Mouse (Mus musculus) lung, embryonic 15.5 days (tissue): Measurements from ENCODE around the gene Nsun7. TPM values are rescaled to one million over a fixed set of nuclear protein-coding genes. Genes with fewer than 3 reads are reported as not detected.

Experiments used
- ATAC-seq: fragments of 200-750 bp; cut with Nextera tagmentation; 2 replicates; pipeline ENCODE4 v1.8.0; 2017; ENCODE audit warnings: moderate number of reproducible peaks, borderline replicate concordance; ENCODE audit not compliant: low FRiP score, low TSS enrichment; ENCODE audit errors: extremely low read depth
- H3K27ac ChIP-seq: fragments of 300-500 bp; sonication (generic); 2 replicates; pipeline ENCODE4 v1.5.1; 2015; ENCODE audit warnings: moderate library complexity, mild to moderate bottlenecking, inconsistent platforms
- H3K27me3 ChIP-seq: fragments of 300-500 bp; sonication (generic); 2 replicates; pipeline ENCODE4 v1.6.1; 2015; ENCODE audit warnings: inconsistent platforms
- H3K36me3 ChIP-seq: fragments of 300-500 bp; sonication (generic); 2 replicates; pipeline ENCODE4 v1.6.1; 2015; ENCODE audit warnings: inconsistent platforms
- H3K4me1 ChIP-seq: fragments of 300-500 bp; sonication (generic); 2 replicates; pipeline ENCODE4 v1.6.1; 2015; ENCODE audit warnings: inconsistent platforms
- H3K4me2 ChIP-seq: fragments of 300-500 bp; sonication (generic); 2 replicates; pipeline ENCODE4 v1.6.1; 2015; ENCODE audit warnings: inconsistent platforms, mild to moderate bottlenecking, moderate library complexity
- H3K4me3 ChIP-seq: fragments of 300-500 bp; sonication (generic); 2 replicates; pipeline ENCODE4 v1.5.1; 2015; ENCODE audit warnings: mild to moderate bottlenecking, inconsistent platforms
- H3K9ac ChIP-seq: fragments of 300-500 bp; sonication (generic); 2 replicates; pipeline ENCODE4 v1.6.1; 2015; ENCODE audit warnings: inconsistent platforms
- H3K9me3 ChIP-seq: fragments of 300-500 bp; sonication (generic); 2 replicates; pipeline ENCODE4 v1.6.1; 2016; ENCODE audit warnings: inconsistent platforms
- WGBS: fragments of 180-500 bp; shearing (Covaris S2); methylation state at CpG from one replicate; pipeline ENCODE4 v1.1.7; 2015; 5-methylcytosine and 5-hydroxymethylcytosine counted together
- polyA plus RNA-seq: library from polyadenylated mRNA; unstranded; fragments of >200 nt; fragmentation: Nextera tagmentation; extraction: Ambion mirVana; gene quantifications from 2 replicates; pipeline ENCODE4 v1.2.1, GENCODE M21; 2015

Gene Nsun7
- polyA plus RNA-seq, 1 experiment from 2014 or later = 2.3 TPM

- no peaks in the 10 kb centered on the region for H3K27me3 ChIP-seq
- H3K9me3 ChIP-seq = no peaks in the 10 kb centered on the region
- H3K4me3 ChIP-seq = no peak overlapping the region
- no peak overlapping the region for H3K9ac ChIP-seq
- peaks cover 24% of the 10 kb centered on the region for H3K4me1 ChIP-seq
- H3K36me3 ChIP-seq = no peaks in the 10 kb centered on the region
- H3K27ac ChIP-seq = no peak overlapping the region
- no peak overlapping the region for H3K4me2 ChIP-seq
- no peak for ATAC-seq
- WGBS = 73% methylated on average over 17 of the region's 17 CpGs
These were observed 80.8 kb downstream of the Nsun7 start for GRCm38 (mm10) chr5:66340356-66341102.

- no peaks in the 10 kb centered on the region for H3K36me3 ChIP-seq
- H3K4me3 ChIP-seq = no peak overlapping the region
- H3K9ac ChIP-seq = no peak overlapping the region
- H3K27ac ChIP-seq = no peak overlapping the region
- 49% methylated on average over 10 of the region's 10 CpGs for WGBS
- peaks cover 24% of the 10 kb centered on the region for H3K4me1 ChIP-seq
- no peaks in the 10 kb centered on the region for H3K27me3 ChIP-seq
- no peak overlapping the region for H3K4me2 ChIP-seq
- no peak for ATAC-seq
- no peaks in the 10 kb centered on the region for H3K9me3 ChIP-seq
These were observed 82.2 kb downstream of the Nsun7 start for GRCm38 (mm10) chr5:66341848-66342247.

GRCm38 (mm10) chr5:66342285-66342684, 82.6 kb downstream of the Nsun7 start:
- WGBS = 77% methylated on average over 9 of the region's 9 CpGs

GRCm38 (mm10) chr5:66344182-66344581, 84.5 kb downstream of the Nsun7 start:
- H3K9me3 ChIP-seq = no peaks in the 10 kb centered on the region
- H3K4me2 ChIP-seq = no peak overlapping the region
- H3K9ac ChIP-seq = no peak overlapping the region
- no peak for ATAC-seq
- H3K36me3 ChIP-seq = no peaks in the 10 kb centered on the region
- no peak overlapping the region for H3K4me3 ChIP-seq
- H3K27me3 ChIP-seq = no peaks in the 10 kb centered on the region
- peaks cover 4% of the 10 kb centered on the region; the same call in 1 of the 2 replicates for H3K4me1 ChIP-seq
- H3K27ac ChIP-seq = no peak overlapping the region
- WGBS = 70% methylated on average over 2 of the region's 2 CpGs

More at GRCm38 (mm10) chr5:66342285-66342684, 82.6 kb downstream of the Nsun7 start:
- no peaks in the 10 kb centered on the region for H3K27me3 ChIP-seq
- H3K4me1 ChIP-seq = peaks cover 20% of the 10 kb centered on the region
- H3K27ac ChIP-seq = no peak overlapping the region
- no peak overlapping the region for H3K4me3 ChIP-seq
- H3K4me2 ChIP-seq = no peak overlapping the region
- no peaks in the 10 kb centered on the region for H3K9me3 ChIP-seq
- H3K36me3 ChIP-seq = no peaks in the 10 kb centered on the region
- no peak overlapping the region for H3K9ac ChIP-seq
- no peak for ATAC-seq

- Histone ChIP-seq H3K27me3 (no peaks in the 10 kb centered on the region), H3K4me3 (no peak overlapping the region), H3K36me3 (no peaks in the 10 kb centered on the region), H3K9me3 (no peaks in the 10 kb centered on the region), H3K4me2 (no peak overlapping the region), H3K9ac (no peak overlapping the region), H3K27ac (no peak overlapping the region), H3K4me1 (peaks cover 4% of the 10 kb centered on the region; the same call in 1 of the 2 replicates)
- 52% methylated on average over 3 of the region's 3 CpGs for WGBS
- ATAC-seq = no peak
These were observed 85.4 kb downstream of the Nsun7 start for GRCm38 (mm10) chr5:66345140-66345539.

GRCm38 (mm10) chr5:66346756-66347155, 87.1 kb downstream of the Nsun7 start:
- Histone ChIP-seq H3K36me3 (no peaks in the 10 kb centered on the region), H3K4me3 (no peak overlapping the region), H3K9ac (no peak overlapping the region), H3K4me2 (no peak overlapping the region), H3K27me3 (no peaks in the 10 kb centered on the region), H3K9me3 (no peaks in the 10 kb centered on the region), H3K27ac (no peak overlapping the region), H3K4me1 (peaks cover 4% of the 10 kb centered on the region; the same call in 1 of the 2 replicates)
- ATAC-seq = no peak
- 74% methylated on average over 6 of the region's 6 CpGs for WGBS

Other genes with a start within 250 kb of the Nsun7 start
- gene Rbm47, start 86.8 kb upstream of the Nsun7 start, polyA plus RNA-seq = 23.6 and 28.5 TPM in 2 replicates